Mouse (Mus musculus) E14TG2a.4 (cell line): ENCODE data around the gene P4ha2.

Experiments used
- CTCF ChIP-seq: conservative IDR thresholded peaks from 2 replicates; pipeline ENCODE4 v1.5.1; 2014; ENCODE audit warnings: low read length
- NANOG ChIP-seq: IDR thresholded peaks from 2 replicates; pipeline ENCODE4 v1.6.1; 2014; ENCODE audit warnings: borderline replicate concordance, low read length, mixed read lengths

- TF ChIP-seq CTCF = peak; percentile 87
- no peak for TF ChIP-seq NANOG
These were observed 45.0 kb downstream of the P4ha2 start for GRCm38 (mm10) chr11:54144886-54145285.
